Mouse (Mus musculus) neural tube, embryonic 11.5 days (tissue): Measurements from ENCODE around the gene Chst13. TPM values are rescaled to one million over a fixed set of nuclear protein-coding genes. Genes with fewer than 3 reads are reported as not detected.

Source experiments
- ATAC-seq: fragments of 200-750 bp; cut with Nextera tagmentation; 2 replicates; pipeline ENCODE4 v1.8.0; 2017; ENCODE audit warnings: moderate number of reproducible peaks, mild to moderate bottlenecking, moderate TSS enrichment, moderate library complexity; ENCODE audit not compliant: insufficient read depth, low FRiP score, low TSS enrichment
- DNase-seq: peaks from one replicate; pipeline ENCODE4 v3.0.0-alpha.2; 2015; ENCODE audit warnings: low spot score
- H3K27ac ChIP-seq: fragments of 300-500 bp; sonication (generic); 2 replicates; pipeline ENCODE4 v1.5.1; 2014; ENCODE audit warnings: low read depth, mild to moderate bottlenecking, low read length
- H3K27me3 ChIP-seq: fragments of 300-500 bp; sonication (generic); 2 replicates; pipeline ENCODE4 v1.6.1; 2014; ENCODE audit warnings: mild to moderate bottlenecking, low read length, mixed read lengths; ENCODE audit not compliant: control insufficient read depth, insufficient read depth
- H3K36me3 ChIP-seq: fragments of 300-500 bp; sonication (generic); 2 replicates; pipeline ENCODE4 v1.6.1; 2014; ENCODE audit warnings: mild to moderate bottlenecking, low read length, moderate library complexity, mixed read lengths; ENCODE audit not compliant: control insufficient read depth, insufficient read depth
- H3K4me1 ChIP-seq: fragments of 300-500 bp; sonication (generic); 2 replicates; pipeline ENCODE4 v1.6.1; 2014; ENCODE audit warnings: low read length, mixed read lengths; ENCODE audit not compliant: control insufficient read depth, insufficient read depth
- H3K4me2 ChIP-seq: fragments of 300-500 bp; sonication (generic); 2 replicates; pipeline ENCODE4 v1.6.1; 2014; ENCODE audit warnings: low read depth, mild to moderate bottlenecking, moderate library complexity
- H3K4me3 ChIP-seq: fragments of 300-500 bp; sonication (generic); 2 replicates; pipeline ENCODE4 v1.5.1; 2014; ENCODE audit warnings: low read depth, low read length
- H3K9ac ChIP-seq: fragments of 300-500 bp; sonication (generic); 2 replicates; pipeline ENCODE4 v1.6.1; 2014; ENCODE audit warnings: mild to moderate bottlenecking, low read length
- H3K9me3 ChIP-seq: fragments of 300-500 bp; sonication (generic); 2 replicates; pipeline ENCODE4 v1.6.1; 2016; ENCODE audit warnings: low read length; ENCODE audit not compliant: control insufficient read depth
- WGBS: fragments of 180-500 bp; shearing (Covaris S2); extraction: QIAGEN DNeasy Blood & Tissue Kit; methylation state at CpG from one replicate; pipeline ENCODE4 v1.1.7; 2014; 5-methylcytosine and 5-hydroxymethylcytosine counted together
- polyA plus RNA-seq: library from polyadenylated mRNA; unstranded; fragments of >200 nt; fragmentation: Nextera tagmentation; extraction: Ambion mirVana; gene quantifications from 2 replicates; pipeline ENCODE4 v1.2.1, GENCODE M21; 2014

Chst13 gene
- polyA plus RNA-seq, 1 experiment from 2014 or later, result not detected

- no peak for DNase-seq
- no peak overlapping the region for H3K27ac ChIP-seq
- H3K36me3 ChIP-seq, result no peaks in the 10 kb centered on the region
- H3K9ac ChIP-seq, result no peak overlapping the region
- H3K9me3 ChIP-seq, result peaks cover 9% of the 10 kb centered on the region; the same call in 1 of the 2 replicates
- ATAC-seq, result no peak
- H3K27me3 ChIP-seq, result no peaks in the 10 kb centered on the region
- WGBS, result 85% methylated on average over 80 of the region's 87 CpGs
- no peak overlapping the region for H3K4me2 ChIP-seq
- no peak overlapping the region for H3K4me3 ChIP-seq
- H3K4me1 ChIP-seq, result no peaks in the 10 kb centered on the region
These were observed 15.9 kb downstream of the Chst13 start for GRCm38 (mm10) chr6:90308839-90309778.

GRCm38 (mm10) chr6:90306315-90306975 is 18.5 kb downstream of the Chst13 start:
- Histone ChIP-seq H3K4me3 (no peak overlapping the region), H3K9ac (no peak overlapping the region), H3K9me3 (peaks cover 9% of the 10 kb centered on the region; the same call in 1 of the 2 replicates), H3K4me2 (no peak overlapping the region), H3K27me3 (no peaks in the 10 kb centered on the region), H3K36me3 (no peaks in the 10 kb centered on the region), H3K4me1 (no peaks in the 10 kb centered on the region), H3K27ac (no peak overlapping the region)
- DNase-seq (no peak), ATAC-seq (no peak)
- 87% methylated on average over 6 of the region's 6 CpGs for WGBS

GRCm38 (mm10) chr6:90300919-90301318 is 24.1 kb downstream of the Chst13 start, which contains the start of gene BC048671:
Gene BC048671 (plus strand): TSS chr6:90301219.
- no peaks in the 10 kb centered on the region for H3K4me1 ChIP-seq
- no peak within 1 kb of the TSS for H3K9ac ChIP-seq
- no peak within 1 kb of the TSS for H3K27ac ChIP-seq
- no peaks in the 10 kb centered on the region for H3K9me3 ChIP-seq
- H3K27me3 ChIP-seq, result no peaks in the 10 kb centered on the region
- 84% methylated on average over 1 of the region's 1 CpGs for WGBS
- H3K36me3 ChIP-seq, result no peaks in the 10 kb centered on the region
- no peak within 1 kb of the TSS for H3K4me3 ChIP-seq
- H3K4me2 ChIP-seq, result no peak within 1 kb of the TSS
- ATAC-seq (no peak), DNase-seq (no peak)

GRCm38 (mm10) chr6:90288265-90288664 is 36.7 kb downstream of the Chst13 start:
- ATAC-seq, result no peak
- H3K9ac ChIP-seq, result no peak overlapping the region
- no peak overlapping the region for H3K4me2 ChIP-seq
- no peaks in the 10 kb centered on the region for H3K9me3 ChIP-seq
- H3K36me3 ChIP-seq, result no peaks in the 10 kb centered on the region
- no peaks in the 10 kb centered on the region for H3K4me1 ChIP-seq
- H3K4me3 ChIP-seq, result no peak overlapping the region
- H3K27ac ChIP-seq, result no peak overlapping the region
- no peak for DNase-seq
- WGBS, result 52% methylated on average over 12 of the region's 12 CpGs
- H3K27me3 ChIP-seq, result no peaks in the 10 kb centered on the region

Other genes with a start within 250 kb of the Chst13 start
- not detected in 2 replicates for gene Vmn1r49, start 246.7 kb downstream of the Chst13 start, polyA plus RNA-seq
- not detected in 2 replicates for gene Vmn1r50, start 223.8 kb downstream of the Chst13 start, polyA plus RNA-seq
- 0.08 TPM in 1 of 2 replicates, not detected in the other for gene Vmn1r51, start 202.6 kb downstream of the Chst13 start, polyA plus RNA-seq
- not detected in 2 replicates for gene Vmn1r52, start 150.4 kb downstream of the Chst13 start, polyA plus RNA-seq
- not detected in 2 replicates for gene V1ra8, start 122.4 kb downstream of the Chst13 start, polyA plus RNA-seq
- gene Vmn1r53, start 100.7 kb downstream of the Chst13 start, polyA plus RNA-seq, result not detected in 2 replicates
- not detected in 2 replicates for gene Vmn1r54, start 78.9 kb downstream of the Chst13 start, polyA plus RNA-seq
- gene BC048671, start 24.0 kb downstream of the Chst13 start, polyA plus RNA-seq, result not detected in 2 replicates
- not detected in 2 replicates for gene Uroc1, start 8.1 kb upstream of the Chst13 start, polyA plus RNA-seq
- 11.5 and 15.1 TPM in 2 replicates for gene Zxdc, start 44.3 kb upstream of the Chst13 start, polyA plus RNA-seq
- 0.96 and 1.2 TPM in 2 replicates for gene Cfap100, start 103.6 kb upstream of the Chst13 start, polyA plus RNA-seq
- gene Klf15, start 137.4 kb upstream of the Chst13 start, polyA plus RNA-seq, result 3.1 and 3.2 TPM in 2 replicates
- 0.97 and 2.7 TPM in 2 replicates for gene Aldh1l1, start 161.2 kb upstream of the Chst13 start, polyA plus RNA-seq